Mouse (Mus musculus): ENCODE data around the gene Pofut2. TPM values are rescaled to one million over a fixed set of nuclear protein-coding genes. Genes with fewer than 3 reads are reported as not detected.

The Pofut2 gene
- total RNA-seq, 2 experiments from 2014 or later: 30.3 to 30.9 TPM

DNA sequence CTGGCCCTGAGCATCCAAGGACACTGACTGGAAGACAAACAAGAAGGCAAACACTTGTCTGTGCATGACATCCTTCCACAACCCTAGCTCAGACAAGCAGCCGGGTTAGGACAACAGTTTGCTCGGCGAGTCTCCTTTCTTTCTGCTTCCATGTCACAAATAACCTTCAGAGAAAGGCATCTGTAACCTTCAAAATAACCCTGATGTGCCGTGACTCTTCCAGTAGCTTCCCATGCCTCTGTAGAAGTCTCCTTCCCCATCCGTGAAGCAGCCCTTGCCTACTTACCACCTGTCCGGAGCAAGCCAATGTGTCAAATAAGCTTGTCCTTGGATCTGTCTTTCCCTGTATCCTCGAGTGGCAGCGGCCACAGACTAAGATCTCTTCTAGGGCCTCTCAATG is 46.7 kb downstream of the Pofut2 start:
- no peak for DNase-seq (ENCODE audit: low spot score in 2 of 2)

DNA sequence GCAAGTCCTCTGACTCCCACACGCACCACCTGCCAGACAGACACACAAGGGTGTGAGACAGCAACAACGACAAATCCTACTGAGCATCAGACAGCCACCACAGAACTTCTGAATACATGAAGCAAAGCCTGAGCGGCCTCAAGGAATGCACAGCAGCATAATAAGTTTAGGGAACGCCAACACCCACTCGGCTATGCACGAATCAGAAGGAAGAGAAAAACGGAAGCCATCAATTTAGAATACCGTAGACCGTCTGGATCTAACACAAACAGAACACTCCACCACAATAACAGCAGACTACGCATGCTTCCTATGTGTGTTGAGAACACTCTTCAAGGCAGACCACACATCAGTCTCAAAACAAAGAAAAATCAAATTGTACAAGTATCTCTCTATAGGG is 50.0 kb downstream of the Pofut2 start:
- DNase-seq (ENCODE audit: low spot score in 2 of 2): no peak

DNA sequence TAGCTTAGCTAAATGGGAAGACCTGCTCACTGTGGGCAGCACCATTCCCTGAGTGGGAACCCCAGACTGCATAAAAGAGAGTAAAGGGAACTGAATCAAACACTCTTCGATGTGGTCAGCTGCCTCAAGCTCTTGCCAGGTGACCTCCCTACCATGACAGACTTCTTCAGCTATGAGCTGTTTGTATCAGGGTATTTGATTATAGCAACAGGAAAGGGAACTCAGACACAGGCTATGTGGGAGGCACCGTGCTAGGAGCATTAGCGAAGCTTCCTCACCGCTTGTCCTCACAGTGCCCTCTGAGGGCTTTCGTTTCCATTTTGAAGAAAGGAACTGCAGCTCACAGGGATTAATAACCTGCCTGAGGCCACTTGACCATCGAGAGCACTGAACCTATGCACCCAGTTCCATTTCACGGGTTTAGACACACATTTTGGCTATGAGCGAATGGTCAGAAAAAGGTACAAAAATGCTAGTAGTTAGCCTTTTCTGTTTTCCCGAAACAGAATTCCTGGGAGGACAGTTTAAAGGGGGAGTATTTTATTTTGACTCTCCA is 55.8 kb downstream of the Pofut2 start:
- no peak for DNase-seq (ENCODE audit: low spot score in 2 of 2)

DNA sequence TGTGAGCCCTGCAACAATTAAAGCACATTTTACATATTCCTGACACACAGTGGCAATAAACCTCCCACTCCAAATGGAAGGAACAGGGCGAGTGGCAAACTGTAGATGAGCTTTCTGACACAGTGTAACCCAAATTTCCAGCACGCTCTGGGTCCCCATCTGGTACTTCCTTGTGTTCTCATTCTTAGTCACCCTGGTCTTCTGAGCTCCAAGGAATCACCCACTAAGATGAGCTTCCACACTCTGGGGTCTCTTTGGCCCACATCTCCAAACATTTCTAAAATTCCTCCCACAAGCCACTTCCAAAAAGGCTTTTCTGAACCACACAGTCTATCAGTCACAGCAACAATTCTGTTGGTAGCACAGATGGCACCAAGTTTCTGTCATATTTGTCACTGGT is 56.7 kb downstream of the Pofut2 start:
- peak; percentile 67 to 87 for DNase-seq (ENCODE audit: low spot score in 2 of 2)

Other genes with a start within 250 kb of the Pofut2 start
- 10 to 100 TPM; 17.1 to 23.9 TPM for gene Slc19a1, start 227.0 kb upstream of the Pofut2 start, total RNA-seq (2021)
- 1 to 10 TPM; 3.3 to 3.5 TPM for gene Col18a1, start 92.7 kb upstream of the Pofut2 start, total RNA-seq (2021)
- gene Adarb1, start 159.1 kb downstream of the Pofut2 start, total RNA-seq (2021): 100 to 1,000 TPM; 111 to 119 TPM

All from layer of hippocampus, adult 18-20 months (tissue).